Mouse (Mus musculus): ENCODE measurements around the gene Col27a1.
A peak's percentile ranks its signal among the peaks of the same experiment; 100 is the strongest.

Gene Col27a1

DNA sequence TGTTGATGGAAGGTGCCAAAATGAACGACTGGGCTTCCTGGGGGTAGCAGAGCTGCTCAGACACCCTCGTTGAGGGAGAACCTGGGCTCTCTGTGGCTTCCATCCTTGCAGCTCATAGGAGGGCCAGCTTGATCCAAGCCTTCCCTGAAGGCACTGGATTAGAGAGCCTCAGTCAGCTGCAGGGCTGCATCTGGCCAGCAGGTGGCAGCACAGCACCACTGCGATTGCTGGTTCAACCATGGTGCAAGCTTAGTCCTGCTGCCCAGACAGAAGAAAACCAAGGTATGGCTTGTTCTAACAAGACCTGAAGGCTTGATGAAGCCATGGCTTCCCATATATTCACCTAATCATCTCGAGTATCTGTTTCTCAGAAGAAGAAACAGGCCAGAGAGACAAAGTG is 154.8 kb downstream of the Col27a1 start:
- DNase-seq (ENCODE audit: low spot score in 2 of 2), result peak; percentile 74 to 90

DNA sequence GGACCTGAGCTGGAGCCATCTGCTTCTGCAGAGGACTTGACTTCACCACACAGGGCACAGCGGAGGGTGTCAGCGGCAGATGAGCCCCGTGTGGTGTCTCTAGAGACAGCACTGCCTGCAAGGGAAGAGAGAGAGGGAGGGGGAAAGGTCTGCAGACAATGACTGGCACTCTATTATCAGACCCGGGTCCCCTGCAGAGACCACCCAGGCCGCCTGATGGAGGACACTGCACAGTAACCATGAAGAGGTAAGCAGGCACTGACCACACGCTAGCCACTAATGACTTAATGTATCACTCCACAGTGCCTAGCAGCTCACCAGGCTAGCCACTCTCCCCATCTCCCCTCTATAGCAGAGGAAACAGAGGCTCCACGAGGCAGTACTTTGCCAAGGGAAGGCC is 157.1 kb downstream of the Col27a1 start:
- DNase-seq (ENCODE audit: low spot score in 2 of 2), result no peak

DNA sequence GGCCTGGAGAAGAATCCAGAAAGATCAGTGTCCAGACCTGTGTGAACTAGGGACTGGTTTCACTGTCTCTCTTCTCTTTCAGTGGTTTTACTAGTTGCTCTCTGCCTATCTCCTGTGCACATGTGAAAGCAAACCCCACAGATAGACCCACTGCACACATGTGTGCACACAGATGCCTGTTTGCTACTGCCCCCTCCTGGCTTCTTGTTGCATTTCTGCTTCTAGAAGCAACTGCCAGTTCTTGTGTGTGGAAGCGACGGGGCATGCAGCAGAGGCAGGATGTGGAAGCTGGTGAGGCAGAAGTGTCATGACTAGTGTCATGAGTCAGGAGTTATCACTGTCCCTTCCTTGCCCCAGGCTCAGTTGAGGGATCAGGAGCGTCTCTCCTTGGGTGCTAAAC is 158.1 kb downstream of the Col27a1 start:
- no peak for DNase-seq (ENCODE audit: low spot score in 2 of 2)

DNA sequence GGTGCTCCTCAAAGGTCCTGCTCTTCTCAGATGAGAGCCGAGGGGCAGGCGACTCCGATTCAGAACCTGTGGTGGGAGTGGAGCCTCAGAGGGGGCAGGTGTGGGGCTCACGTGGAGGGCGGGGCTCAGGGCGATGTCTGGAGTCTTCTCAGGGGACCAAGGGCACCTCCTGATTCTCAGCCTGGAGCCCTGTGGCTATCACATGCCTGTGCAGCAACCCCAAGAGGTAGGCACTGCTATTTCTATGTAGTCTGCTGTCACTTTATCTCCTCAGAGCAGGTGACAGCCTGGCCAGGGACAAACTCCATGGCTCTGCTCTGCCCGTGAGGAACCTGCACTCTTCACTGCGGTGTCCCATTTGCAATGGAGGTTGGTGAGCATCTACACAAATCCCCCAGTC is 159.6 kb downstream of the Col27a1 start:
- no peak for DNase-seq (ENCODE audit: low spot score in 2 of 2)

DNA sequence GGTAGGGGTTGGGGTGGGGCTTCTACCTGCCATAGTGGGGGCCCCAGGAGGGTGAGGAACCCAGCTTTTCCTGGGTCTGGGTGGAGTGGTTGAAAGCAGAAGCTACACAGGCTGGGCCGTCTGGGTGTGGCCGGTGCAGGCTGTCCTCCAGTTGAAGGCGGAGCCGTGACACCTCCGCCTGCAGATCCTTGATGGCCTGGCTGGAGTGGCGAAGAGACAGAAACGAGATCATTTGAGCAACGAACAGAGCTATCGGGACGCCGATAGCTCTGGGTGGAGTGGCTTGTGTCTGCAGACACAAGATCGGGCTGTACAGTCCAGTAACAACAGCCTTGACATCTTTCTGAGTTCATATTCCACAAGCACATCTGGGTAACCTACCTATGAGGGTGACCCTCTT is 160.5 kb downstream of the Col27a1 start:
- DNase-seq (ENCODE audit: low spot score in 2 of 2), result no peak

DNA sequence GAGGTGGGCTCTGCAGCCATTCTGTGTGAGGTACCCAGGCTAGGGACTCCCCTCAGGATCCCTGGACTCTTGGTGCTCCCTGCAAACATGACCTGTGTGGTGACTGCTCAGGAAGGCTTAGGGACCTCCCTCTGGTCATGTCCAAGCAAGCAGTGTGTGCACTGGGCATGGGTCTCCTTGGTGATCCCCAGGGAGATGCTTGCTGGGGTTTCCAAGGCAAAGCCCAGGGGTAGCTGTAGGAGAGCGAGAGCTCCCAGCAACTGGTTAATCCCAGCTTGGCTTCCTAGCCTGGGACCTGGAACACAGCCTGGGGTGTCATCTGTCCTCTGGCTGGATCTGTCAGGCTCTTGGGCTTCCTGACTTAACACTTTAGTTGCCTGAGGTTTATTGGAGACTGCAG is 161.6 kb downstream of the Col27a1 start:
- no peak for DNase-seq (ENCODE audit: low spot score in 2 of 2)

DNA sequence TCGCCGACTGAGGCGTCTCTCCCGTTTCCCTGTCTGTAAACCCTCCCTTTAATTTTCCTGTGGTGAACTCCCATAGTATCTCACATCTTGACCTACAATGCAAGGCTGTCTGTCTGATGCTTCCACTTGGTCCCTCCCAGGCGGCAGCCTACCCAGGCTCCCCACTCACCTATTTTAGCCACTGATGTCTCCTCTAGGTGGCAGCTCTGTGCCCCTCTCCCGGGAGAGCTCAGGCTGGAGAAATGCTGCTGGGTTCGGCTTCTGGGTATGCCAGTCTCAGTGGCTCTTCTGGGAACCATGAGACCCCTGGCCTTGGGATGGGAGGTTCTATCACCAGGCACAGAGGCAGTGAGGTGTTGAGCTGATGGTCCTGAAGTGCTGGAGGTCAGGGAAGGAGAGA is 163.7 kb downstream of the Col27a1 start:
- no peak for DNase-seq (ENCODE audit: low spot score in 2 of 2)

DNA sequence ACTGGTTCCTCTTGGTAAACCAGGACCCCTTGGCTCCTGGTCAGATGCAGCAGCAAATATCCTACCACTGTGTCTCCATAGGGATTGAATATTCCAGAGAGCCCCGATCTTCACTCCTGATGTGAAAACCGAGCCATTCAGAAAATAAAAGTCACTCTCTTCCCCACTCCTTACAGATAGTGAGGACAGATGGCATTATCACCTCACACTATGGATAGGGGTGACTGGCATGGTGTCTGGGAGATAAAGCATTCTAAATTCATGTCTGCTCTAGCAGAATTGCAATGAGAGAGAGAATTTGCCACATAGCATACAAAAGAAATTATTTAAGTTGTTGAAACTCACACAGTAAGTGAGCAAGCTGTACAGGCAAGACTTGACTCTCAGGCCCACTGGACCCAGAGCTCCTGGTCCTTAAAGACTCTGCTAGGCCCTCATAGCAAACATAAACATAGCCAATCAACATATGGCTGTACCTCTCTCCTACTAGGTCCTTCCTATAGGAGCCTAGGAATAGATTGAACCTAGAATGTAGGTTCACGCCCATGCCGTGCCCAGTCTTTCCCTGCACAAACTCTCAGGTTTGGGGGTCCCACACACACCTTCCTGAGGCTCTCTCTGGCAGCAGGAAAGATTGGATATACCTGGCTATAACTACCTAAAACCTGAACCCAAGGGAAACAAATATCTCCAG is 169.0 kb downstream of the Col27a1 start:
- no peak for DNase-seq (ENCODE audit: low spot score in 2 of 2)

DNA sequence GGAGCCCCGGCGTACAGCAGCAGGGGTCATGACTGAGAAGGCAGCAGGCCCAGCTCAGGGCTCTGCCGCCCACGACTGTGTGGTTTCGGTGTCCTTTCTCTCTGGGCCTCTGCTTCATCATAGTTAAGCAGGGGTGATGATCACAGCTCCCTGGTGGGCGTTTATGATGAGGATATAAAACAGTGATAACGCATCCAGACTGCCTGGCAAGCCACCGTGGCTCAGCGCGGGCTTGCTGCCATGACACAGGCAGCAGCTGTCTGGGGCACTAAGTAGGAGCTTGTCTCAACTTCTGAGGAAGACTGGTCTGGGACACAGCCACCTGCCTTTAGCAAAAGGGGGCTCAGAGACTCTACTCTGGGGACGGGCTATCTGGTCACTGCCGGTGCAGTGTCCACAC is 169.7 kb downstream of the Col27a1 start:
- no peak for DNase-seq (ENCODE audit: low spot score in 2 of 2)

DNA sequence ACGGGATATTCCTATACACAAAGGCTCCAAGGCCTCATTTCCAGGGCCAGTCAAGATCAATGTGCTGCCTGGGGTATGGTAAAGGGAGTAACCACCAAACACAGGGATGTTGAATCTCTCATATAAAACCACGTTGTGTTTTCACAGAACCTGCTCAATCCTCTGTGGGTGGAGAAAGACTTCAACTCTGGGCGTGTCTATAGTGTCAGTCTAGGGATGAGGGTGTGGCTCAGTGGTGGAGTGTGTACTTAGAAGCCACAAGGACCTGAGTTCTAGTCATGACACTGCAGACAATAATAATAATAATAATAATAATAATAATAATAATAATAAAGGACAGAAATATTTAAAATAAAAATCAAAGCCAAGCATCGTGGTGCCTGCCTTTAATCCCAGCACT is 170.5 kb downstream of the Col27a1 start:
- DNase-seq (ENCODE audit: low spot score in 2 of 2), result no peak
